Mouse (Mus musculus) hindbrain, embryonic 10.5 days (tissue): ENCODE measurements around the gene Esyt2. TPM values are rescaled to one million over a fixed set of nuclear protein-coding genes. Genes with fewer than 3 reads are reported as not detected.
"Not testable (repeated sequence)": the region's sequence is repeated elsewhere in the genome, so short reads cannot be mapped to it uniquely, and the experiment has no call there.

Experiments
- DNase-seq: peaks from one replicate; pipeline ENCODE4 v3.0.0-alpha.2; 2017; ENCODE audit warnings: low spot score
- H3K27ac ChIP-seq: fragments of 300-500 bp; sonication (generic); 2 replicates; pipeline ENCODE4 v1.5.1; 2016; ENCODE audit warnings: mild to moderate bottlenecking, moderate library complexity
- H3K27me3 ChIP-seq: fragments of 300-500 bp; sonication (generic); 2 replicates; pipeline ENCODE4 v1.6.1; 2016; ENCODE audit warnings: mild to moderate bottlenecking; ENCODE audit not compliant: poor library complexity, insufficient read depth, severe bottlenecking
- H3K36me3 ChIP-seq: fragments of 300-500 bp; sonication (generic); 2 replicates; pipeline ENCODE4 v1.6.1; 2016; ENCODE audit warnings: mild to moderate bottlenecking, moderate library complexity
- H3K4me1 ChIP-seq: fragments of 300-500 bp; sonication (generic); replicated peaks from 2 replicates; pipeline ENCODE4 v1.6.1; 2016; ENCODE audit warnings: mild to moderate bottlenecking
- H3K4me3 ChIP-seq: fragments of 300-500 bp; sonication (generic); 2 replicates; pipeline ENCODE4 v1.5.1; 2016; ENCODE audit warnings: mild to moderate bottlenecking, moderate library complexity
- H3K9me3 ChIP-seq: fragments of 300-500 bp; sonication (generic); 2 replicates; pipeline ENCODE4 v1.6.1; 2016; ENCODE audit warnings: mild to moderate bottlenecking, moderate library complexity
- WGBS: fragments of 180-500 bp; shearing (Covaris S2); methylation state at CpG from one replicate; pipeline ENCODE4 v1.1.7; 2016; 5-methylcytosine and 5-hydroxymethylcytosine counted together
- polyA plus RNA-seq: library from polyadenylated mRNA; unstranded; fragments of >200 nt; fragmentation: Nextera tagmentation; extraction: Ambion mirVana; gene quantifications from 2 replicates; pipeline ENCODE4 v1.2.1, GENCODE M21; 2016

Gene Esyt2
- polyA plus RNA-seq, 1 experiment from 2014 or later, result 10.4 TPM

DNA sequence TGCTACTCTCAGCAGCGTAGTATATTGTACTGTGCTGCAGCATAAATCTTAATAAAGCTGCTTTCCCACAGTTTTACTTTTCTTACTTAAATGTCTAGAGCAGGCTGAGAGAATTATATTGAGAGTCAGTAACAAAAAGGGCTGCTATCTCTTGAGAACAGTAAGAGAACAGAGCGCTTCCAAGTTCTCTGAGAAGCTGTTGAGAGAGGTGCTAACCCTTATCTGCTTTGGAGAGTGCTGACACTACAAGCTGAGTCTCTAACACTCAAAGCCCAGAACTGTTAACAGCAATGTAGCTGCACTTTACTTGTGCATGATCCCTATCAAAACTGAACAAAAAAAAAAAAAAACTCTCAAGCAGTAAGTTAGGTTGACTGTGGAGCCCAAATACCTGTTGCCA is 15.7 kb upstream of the Esyt2 start:
- 82% methylated on average over 2 of the region's 2 CpGs for WGBS
- DNase-seq, result no peak

GRCm38 (mm10) chr12:116269450-116269849 is 11.5 kb upstream of the Esyt2 start:
- Histone ChIP-seq H3K9me3 (no peaks in the 10 kb centered on the region), H3K4me1 (no peaks in the 10 kb centered on the region), H3K4me3 (no peak overlapping the region), H3K27me3 (no peaks in the 10 kb centered on the region), H3K27ac (no peak overlapping the region), H3K36me3 (no peaks in the 10 kb centered on the region)
- WGBS, result 83% methylated on average over 5 of the region's 5 CpGs
- DNase-seq, result no peak

More for the DNA sequence above, 15.7 kb upstream of the Esyt2 start:
- no peaks in the 10 kb centered on the region for H3K36me3 ChIP-seq
- no peaks in the 10 kb centered on the region for H3K9me3 ChIP-seq
- H3K4me3 ChIP-seq, result no peak overlapping the region
- H3K4me1 ChIP-seq, result peaks cover 16% of the 10 kb centered on the region
- no peaks in the 10 kb centered on the region for H3K27me3 ChIP-seq
- H3K27ac ChIP-seq, result no peak overlapping the region

GRCm38 (mm10) chr12:116270538-116270937 is 10.5 kb upstream of the Esyt2 start:
- Histone ChIP-seq H3K4me3 (no peak overlapping the region), H3K36me3 (no peaks in the 10 kb centered on the region), H3K4me1 (no peaks in the 10 kb centered on the region), H3K27me3 (no peaks in the 10 kb centered on the region), H3K9me3 (no peaks in the 10 kb centered on the region), H3K27ac (no peak overlapping the region)
- no peak for DNase-seq
- 91% methylated on average over 1 of the region's 1 CpGs for WGBS

DNA sequence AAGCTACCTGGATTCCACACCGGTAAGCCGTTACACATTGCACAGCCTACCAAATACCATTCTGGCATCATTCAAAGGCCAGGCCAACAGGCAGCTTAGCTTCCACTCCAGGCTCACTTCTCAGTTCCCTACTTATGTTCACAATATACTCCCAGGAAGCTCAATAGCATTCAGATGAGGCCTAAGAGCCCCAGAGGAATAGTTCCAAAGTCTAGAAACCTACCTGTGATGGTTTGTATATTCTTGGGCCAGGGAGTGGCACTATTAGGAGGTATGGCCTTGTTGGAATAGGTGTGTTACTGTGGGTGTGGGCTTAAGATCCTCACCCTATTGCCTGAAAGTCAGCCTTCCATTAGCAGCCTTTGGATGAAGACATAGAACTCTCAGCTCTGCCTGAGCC is 9.9 kb upstream of the Esyt2 start:
- Histone ChIP-seq H3K27me3 (no peaks in the 10 kb centered on the region), H3K36me3 (no peaks in the 10 kb centered on the region), H3K4me1 (no peaks in the 10 kb centered on the region), H3K4me3 (no peak overlapping the region), H3K9me3 (no peaks in the 10 kb centered on the region), H3K27ac (no peak overlapping the region)
- WGBS, result 95% methylated on average over 2 of the region's 2 CpGs
- DNase-seq, result no peak

- 63% methylated on average over 1 of the region's 1 CpGs for WGBS
- DNase-seq, result no peak
- Histone ChIP-seq H3K4me1 (no peaks in the 10 kb centered on the region), H3K36me3 (no peaks in the 10 kb centered on the region), H3K4me3 (no peak overlapping the region), H3K27ac (no peak overlapping the region), H3K9me3 (no peaks in the 10 kb centered on the region), H3K27me3 (no peaks in the 10 kb centered on the region)
Observed at GRCm38 (mm10) chr12:116273733-116274132, 7.3 kb upstream of the Esyt2 start.

- DNase-seq, H3K4me1 ChIP-seq, H3K27ac ChIP-seq, H3K9me3 ChIP-seq, H3K27me3 ChIP-seq, H3K36me3 ChIP-seq, H3K4me3 ChIP-seq: not testable (repeated sequence)
- WGBS, result 83% methylated on average over 2 of the region's 2 CpGs
Observed at GRCm38 (mm10) chr12:116275086-116275485, 5.9 kb upstream of the Esyt2 start, which contains the start of gene Gm11027. Gene Gm11027, plus strand, starts transcription at chr12:116275386.

- H3K4me3 ChIP-seq, result no peak overlapping the region
- H3K9me3 ChIP-seq, result no peaks in the 10 kb centered on the region
- H3K4me1 ChIP-seq, result peaks cover 5% of the 10 kb centered on the region; the same call in 1 of the 2 replicates
- H3K27ac ChIP-seq, result no peak overlapping the region
- 89% methylated on average over 4 of the region's 4 CpGs for WGBS
- no peak for DNase-seq
- H3K36me3 ChIP-seq, result no peaks in the 10 kb centered on the region
- no peaks in the 10 kb centered on the region for H3K27me3 ChIP-seq
Observed at GRCm38 (mm10) chr12:116275631-116276030, 5.4 kb upstream of the Esyt2 start.

DNA sequence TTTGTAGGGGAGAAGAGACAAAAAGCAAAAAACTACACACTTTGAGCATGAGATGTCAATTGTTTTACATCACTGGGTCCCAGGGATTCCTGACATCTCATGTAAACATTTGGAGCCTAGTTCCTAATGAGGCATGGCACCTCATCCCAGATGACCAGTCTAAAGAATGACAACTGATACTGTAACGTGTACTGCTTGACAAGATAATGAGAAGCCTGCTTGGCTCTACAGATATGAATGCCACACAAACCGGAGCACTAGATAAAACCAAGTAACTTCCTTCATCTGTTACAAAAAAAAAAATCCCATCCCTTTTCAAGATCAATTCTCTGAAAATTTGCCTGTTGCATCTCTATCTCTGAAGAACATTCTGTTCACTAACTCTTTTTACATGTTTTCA is 4.0 kb upstream of the Esyt2 start:
- 85% methylated on average over 2 of the region's 2 CpGs for WGBS
- no peak for DNase-seq
- Histone ChIP-seq H3K27me3 (no peaks in the 10 kb centered on the region), H3K4me1 (peaks cover 8% of the 10 kb centered on the region), H3K9me3 (no peaks in the 10 kb centered on the region), H3K4me3 (no peak overlapping the region), H3K36me3 (no peaks in the 10 kb centered on the region), H3K27ac (no peak overlapping the region)

- H3K4me1 ChIP-seq, result peaks cover 17% of the 10 kb centered on the region
- no peaks in the 10 kb centered on the region for H3K9me3 ChIP-seq
- H3K27me3 ChIP-seq, result no peaks in the 10 kb centered on the region
- H3K27ac ChIP-seq, result no peak overlapping the region
- H3K36me3 ChIP-seq, result no peaks in the 10 kb centered on the region
- DNase-seq, result no peak
- H3K4me3 ChIP-seq, result no peak overlapping the region
- 88% methylated on average over 1 of the region's 1 CpGs for WGBS
Observed at GRCm38 (mm10) chr12:116278541-116278940, 2.5 kb upstream of the Esyt2 start.

GRCm38 (mm10) chr12:116279181-116279580 is 1.8 kb upstream of the Esyt2 start:
- Histone ChIP-seq H3K27me3 (no peaks in the 10 kb centered on the region), H3K36me3 (no peaks in the 10 kb centered on the region), H3K4me3 (no peak overlapping the region), H3K27ac (no peak overlapping the region), H3K9me3 (no peaks in the 10 kb centered on the region), H3K4me1 (peaks cover 17% of the 10 kb centered on the region)
- DNase-seq, result no peak
- 89% methylated on average over 2 of the region's 2 CpGs for WGBS

DNA sequence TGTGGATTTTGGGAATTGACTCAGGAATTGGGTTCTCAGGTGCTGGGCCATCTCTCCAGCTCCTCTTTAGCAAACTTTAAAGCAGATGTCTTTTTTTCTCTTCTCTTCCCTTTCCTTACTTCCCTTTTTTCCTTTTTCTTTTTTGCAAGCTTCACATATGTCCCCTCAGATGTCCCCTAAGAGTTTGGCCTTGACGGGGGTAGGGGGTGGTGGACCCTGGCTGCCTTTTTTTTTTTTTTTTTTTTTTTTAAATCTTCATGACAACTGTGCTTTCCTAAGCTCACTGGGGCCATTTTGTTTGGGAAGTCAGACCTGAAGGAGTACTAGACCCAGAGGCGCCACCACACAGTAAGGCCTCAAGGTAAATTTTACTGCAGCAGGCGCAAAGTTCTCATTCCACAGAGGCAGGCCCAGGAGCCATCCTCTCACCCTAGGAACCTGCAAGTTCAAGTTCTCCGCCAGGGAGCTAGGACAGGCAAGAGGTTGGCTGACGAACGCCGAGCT is 795 bp upstream of the Esyt2 start:
- H3K4me1 ChIP-seq, result peaks cover 17% of the 10 kb centered on the region
- no peak for DNase-seq
- 1% methylated on average over 7 of the region's 7 CpGs for WGBS
- peak overlapping the region; percentile 97 for H3K4me3 ChIP-seq
- no peaks in the 10 kb centered on the region for H3K27me3 ChIP-seq
- H3K36me3 ChIP-seq, result no peaks in the 10 kb centered on the region
- H3K9me3 ChIP-seq, result no peaks in the 10 kb centered on the region
- H3K27ac ChIP-seq, result peak overlapping the region; percentile 96

DNA sequence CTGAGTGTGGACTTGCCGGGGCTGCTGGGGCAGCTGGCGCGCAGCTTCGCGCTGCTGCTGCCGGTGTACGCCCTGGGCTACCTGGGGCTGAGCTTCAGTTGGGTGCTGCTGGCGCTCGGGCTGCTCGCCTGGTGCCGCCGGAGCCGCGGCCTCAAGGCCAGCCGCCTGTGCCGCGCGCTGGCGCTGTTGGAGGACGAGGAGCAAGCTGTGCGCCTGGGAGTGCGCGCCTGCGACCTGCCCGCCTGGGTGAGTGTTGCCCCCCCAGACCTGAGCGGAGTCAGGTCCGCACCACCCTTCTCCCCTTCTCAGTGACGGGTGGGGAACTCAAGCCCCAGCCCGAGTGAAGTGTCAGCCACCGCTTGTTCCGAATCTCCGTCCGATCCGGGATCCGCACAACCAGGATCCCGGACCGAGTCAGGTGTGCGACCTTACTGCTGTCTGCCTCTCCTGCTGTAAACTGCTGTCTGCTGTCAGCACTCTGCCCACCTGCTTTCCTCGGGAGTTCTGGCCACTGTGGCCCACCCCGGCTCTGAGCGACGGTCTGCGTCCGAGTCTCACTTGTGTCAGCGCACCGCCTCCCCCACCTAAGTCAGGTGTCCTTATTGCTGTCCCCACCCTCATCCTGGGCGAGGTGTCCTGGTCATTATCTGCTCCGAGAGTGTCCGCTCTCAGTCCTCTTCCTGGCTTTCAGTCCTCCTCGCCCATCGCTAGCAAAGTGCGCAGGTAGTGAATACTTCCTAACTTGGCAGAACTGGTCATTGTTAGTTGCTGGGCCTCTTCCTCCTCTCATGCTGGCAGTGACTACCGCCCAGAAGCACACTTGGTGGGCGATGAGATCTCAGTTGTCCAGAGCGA is 658 bp downstream of the Esyt2 start:
- peak; percentile 29 for DNase-seq
- no peaks in the 10 kb centered on the region for H3K27me3 ChIP-seq
- no peaks in the 10 kb centered on the region for H3K36me3 ChIP-seq
- H3K4me3 ChIP-seq, result peak overlapping the region; percentile 97
- under 1% methylated on average over 55 of the region's 55 CpGs for WGBS
- H3K9me3 ChIP-seq, result no peaks in the 10 kb centered on the region
- H3K27ac ChIP-seq, result peak overlapping the region; percentile 96
- peaks cover 17% of the 10 kb centered on the region for H3K4me1 ChIP-seq

DNA sequence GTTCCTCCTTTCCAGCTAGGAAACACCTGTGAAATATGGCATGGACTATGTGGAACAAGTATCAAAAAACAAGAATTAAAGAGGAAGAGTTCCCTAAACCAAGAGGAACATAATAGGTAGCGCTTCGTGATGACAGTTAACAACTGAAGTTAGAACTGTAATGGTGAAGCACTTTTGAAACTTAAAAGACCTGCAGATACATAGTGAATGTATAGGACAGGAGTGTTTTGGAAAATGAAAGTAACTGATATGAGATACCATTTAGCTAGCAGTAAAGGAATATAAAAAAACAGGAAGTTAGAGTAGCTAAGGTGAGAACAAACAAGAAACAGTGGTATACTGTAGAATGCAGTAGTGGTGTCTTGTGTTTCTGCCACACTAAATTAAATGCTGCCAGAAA is 1.9 kb downstream of the Esyt2 start:
- no peaks in the 10 kb centered on the region for H3K27me3 ChIP-seq
- H3K36me3 ChIP-seq, result no peaks in the 10 kb centered on the region
- no peak for DNase-seq
- peaks cover 17% of the 10 kb centered on the region for H3K4me1 ChIP-seq
- 95% methylated on average over 2 of the region's 2 CpGs for WGBS
- no peaks in the 10 kb centered on the region for H3K9me3 ChIP-seq
- H3K27ac ChIP-seq, result no peak overlapping the region
- H3K4me3 ChIP-seq, result peak overlapping the region; percentile 97; the same call in 1 of the 2 replicates
